Mouse (Mus musculus) liver, embryonic 14.5 days (tissue): ENCODE data around the gene Sh2b2.

Experiments
- CTCF ChIP-seq: IDR thresholded peaks from 2 replicates; pipeline ENCODE4 v1.5.1; 2016; ENCODE audit warnings: antibody characterized with exemption, low read depth, control low read depth
- EP300 ChIP-seq: IDR thresholded peaks from 2 replicates; pipeline ENCODE4 v1.6.1; 2016; ENCODE audit warnings: antibody characterized with exemption, low read depth

- TF ChIP-seq EP300, result no peak
- TF ChIP-seq CTCF, result no peak
These were observed 28.4 kb downstream of the Sh2b2 start for GRCm38 (mm10) chr5:136217932-136218381.
